Mouse (Mus musculus): ENCODE measurements around the gene Lamtor2.

DNA sequence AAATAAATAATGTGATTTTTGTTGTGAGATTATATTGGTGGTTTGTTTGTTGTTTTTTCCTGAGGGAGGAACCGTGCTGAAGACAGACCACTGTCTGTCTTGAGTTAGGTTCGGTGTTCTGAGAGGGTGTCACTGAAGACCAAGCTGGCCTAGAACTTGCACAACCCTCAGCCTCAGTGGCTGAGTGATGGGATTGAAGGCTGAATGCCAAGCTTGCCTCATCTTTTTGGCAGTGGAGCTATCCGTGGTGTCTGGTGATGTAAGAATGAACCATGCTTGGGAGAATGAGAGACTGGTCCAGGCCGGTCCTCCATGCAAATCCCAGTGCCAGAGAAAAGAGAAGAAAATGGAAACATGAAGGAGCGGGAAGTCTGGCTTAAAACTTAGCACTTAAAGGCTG, 16.8 kb upstream of the Lamtor2 start:
- TF ChIP-seq POLR2A (IDR thresholded peaks at IDR 0.05; ENCODE audit: extremely low read depth, insufficient read depth, low read length) (no peak), CTCF (IDR thresholded peaks at IDR 0.05; ENCODE audit: low read depth, low read length) (no peak)

Data from liver, adult 2 months (tissue).